In the genomic region with DNA sequence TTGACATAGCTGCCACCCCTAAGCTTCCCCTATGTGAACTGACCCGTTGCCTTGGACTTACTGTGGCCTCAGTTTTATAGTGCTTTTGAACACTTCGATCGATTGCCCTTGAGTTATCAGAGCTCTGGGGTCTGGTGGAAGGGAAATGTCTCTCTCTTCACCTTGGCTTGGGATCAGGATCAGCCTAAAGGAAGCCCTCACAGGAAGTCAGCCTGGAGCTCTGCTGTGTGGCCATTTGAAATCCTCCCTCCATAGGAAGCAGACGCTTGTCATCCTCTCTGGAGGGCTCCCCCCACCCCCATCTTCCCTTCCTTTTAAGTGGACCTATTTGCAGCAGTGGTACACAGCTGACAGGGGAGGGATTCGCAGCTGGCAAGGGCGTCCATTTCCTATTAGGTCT, we compare ENCODE assay signal across 9 mouse cellular contexts. TPM values are rescaled to one million over a fixed set of nuclear protein-coding genes. Genes with fewer than 3 reads are reported as not detected.
DNase-seq lines count a peak whose midpoint lies in the region; ATAC-seq lines count a peak whose summit lies in the region.
"Had no signal": no experiment of that assay in that cellular context is flagged by ENCODE, and none has a peak within 500 bp of the region (broad histone marks: within the 10 kb centered on the region; RNA-seq: fewer than 3 reads in every experiment).

No protein-coding gene starts in this region.

- no peak overlapping the region for H3K9ac ChIP-seq in hindbrain, embryonic 15.5 days
- H3K9ac ChIP-seq in liver, embryonic 11.5 days (ENCODE audit: low read depth, low read length), result no peak overlapping the region
- H3K9ac ChIP-seq in stomach, embryonic 15.5 days, result no peak overlapping the region
- H3K9ac ChIP-seq: liver, embryonic 15.5 days had no signal

- peak overlapping the region; percentile 7; the same call in 1 of the 2 replicates for H3K4me3 ChIP-seq in hindbrain, embryonic 15.5 days
- H3K4me3 ChIP-seq in liver, embryonic 11.5 days (ENCODE audit: low read depth, low read length), result no peak overlapping the region
- peak overlapping the region; percentile 24 for H3K4me3 ChIP-seq in stomach, embryonic 15.5 days (replicated peaks)

- ATAC-seq in hindbrain, embryonic 15.5 days (ENCODE audit: low FRiP score, low read depth), result no peak
- ATAC-seq in liver, embryonic 11.5 days (replicated peaks; ENCODE audit: low FRiP score), result peak; percentile 44; the same call in 1 of the 2 replicates
- no peak for ATAC-seq in stomach, embryonic 15.5 days (ENCODE audit: insufficient read depth, low FRiP score, low read depth)
- ATAC-seq in megakaryocyte-erythroid progenitor cell, adult 5-6 weeks (replicated peaks; ENCODE audit: low FRiP score, low TSS enrichment, poor library complexity, severe bottlenecking), result no peak

- no peaks in the 10 kb centered on the region for H3K36me3 ChIP-seq in hindbrain, embryonic 15.5 days
- H3K36me3 ChIP-seq in liver, embryonic 11.5 days (ENCODE audit: control insufficient read depth, insufficient read depth, low read length), result no peaks in the 10 kb centered on the region
- H3K36me3 ChIP-seq in stomach, embryonic 15.5 days, result no peaks in the 10 kb centered on the region
- H3K36me3 ChIP-seq: liver, embryonic 15.5 days had no signal

- 65% methylated on average over 6 of the region's 6 CpGs for WGBS in hindbrain, embryonic 15.5 days
- WGBS in liver, embryonic 11.5 days, result 35% methylated on average over 6 of the region's 6 CpGs
- 47% methylated on average over 6 of the region's 6 CpGs for WGBS in stomach, embryonic 15.5 days

- H3K4me2 ChIP-seq in hindbrain, embryonic 15.5 days, result peak overlapping the region; percentile 97
- H3K4me2 ChIP-seq in liver, embryonic 11.5 days, result peak overlapping the region; percentile 36
- peak overlapping the region; percentile 49 for H3K4me2 ChIP-seq in stomach, embryonic 15.5 days
- H3K4me2 ChIP-seq: liver, embryonic 15.5 days had no signal

- H3K4me1 ChIP-seq in hindbrain, embryonic 15.5 days (replicated peaks), result peaks cover 18% of the 10 kb centered on the region
- H3K4me1 ChIP-seq in liver, embryonic 11.5 days (replicated peaks; ENCODE audit: control insufficient read depth, insufficient read depth, low read length), result peaks cover 3% of the 10 kb centered on the region; the same call in 1 of the 2 replicates
- H3K4me1 ChIP-seq in stomach, embryonic 15.5 days, result no peaks in the 10 kb centered on the region
- H3K4me1 ChIP-seq: liver, embryonic 15.5 days had no signal

- no peak overlapping the region for H3K27ac ChIP-seq in hindbrain, embryonic 15.5 days (replicated peaks)
- no peak overlapping the region for H3K27ac ChIP-seq in liver, embryonic 11.5 days (ENCODE audit: low read depth, low read length)
- peak overlapping the region; percentile 31; the same call in 1 of the 2 replicates for H3K27ac ChIP-seq in stomach, embryonic 15.5 days
- H3K27ac ChIP-seq: liver, embryonic 15.5 days had no signal

- peak; percentile 35 for DNase-seq in adrenal gland, postnatal 14 days
- DNase-seq in gastrocnemius, postnatal 10 days, result peak; percentile 31
- DNase-seq in liver, embryonic 11.5 days (ENCODE audit: low spot score), result peak; percentile 39
- DNase-seq in left cerebral cortex, postnatal 36 days (ENCODE audit: low spot score in 2 of 2), result no peak
- no peak for DNase-seq in cerebellum, adult 8-10 months

- 0 out of 2 replicates have a peak, but pooled peaks cover 4% of the 10 kb centered on the region for H3K27me3 ChIP-seq in hindbrain, embryonic 15.5 days
- peaks cover 6% of the 10 kb centered on the region; the same call in 1 of the 2 replicates for H3K27me3 ChIP-seq in liver, embryonic 11.5 days (replicated peaks; ENCODE audit: control insufficient read depth, insufficient read depth, low read length)
- H3K27me3 ChIP-seq in stomach, embryonic 15.5 days (replicated peaks), result no peaks in the 10 kb centered on the region

- intact Hi-C loops in left cerebral cortex, postnatal 36 days (cut with DNase I), result no loop called here

- H3K9me3 ChIP-seq in hindbrain, embryonic 15.5 days, result no peaks in the 10 kb centered on the region
- no peaks in the 10 kb centered on the region for H3K9me3 ChIP-seq in liver, embryonic 11.5 days (ENCODE audit: control insufficient read depth, low read length)
- no peaks in the 10 kb centered on the region for H3K9me3 ChIP-seq in stomach, embryonic 15.5 days
- H3K9me3 ChIP-seq: liver, embryonic 15.5 days had no signal

RNA-seq across cellular contexts. Expression of a gene that starts 1.6 kb away (rescaled TPM):
- 23.1 and 26.7 TPM in 2 replicates for total RNA-seq in adrenal gland, postnatal 14 days (2021)
- total RNA-seq in gastrocnemius, postnatal 10 days (2021), result 10 to 100 TPM; 37.9 to 38.6 TPM
- 22.8 and 28.4 TPM in 2 replicates for polyA plus RNA-seq in hindbrain, embryonic 15.5 days (2015; fragmentation: Nextera tagmentation; extraction: Ambion mirVana)
- 16.0 and 16.1 TPM in 2 replicates for polyA plus RNA-seq in liver, embryonic 11.5 days (2014; fragmentation: Nextera tagmentation; extraction: Ambion mirVana)
- polyA plus RNA-seq in stomach, embryonic 15.5 days (2015; fragmentation: Nextera tagmentation; extraction: Ambion mirVana), result 59.1 and 61.4 TPM in 2 replicates
- total RNA-seq in left cerebral cortex, postnatal 36 days (2021), result 1 to 10 TPM; 2.9 to 3.1 TPM
- total RNA-seq in megakaryocyte-erythroid progenitor cell, adult 5-6 weeks (2014; fragmentation: Nextera tagmentation), result not detected in 2 replicates
- not detected in 2 replicates for total RNA-seq in megakaryocyte-erythroid progenitor cell, adult 5-6 weeks (2017)

Comparison
In these comparisons a context has a peak if more than half of its experiments do, and no peak if none do; other contexts are left out.
1. DNase-seq: peak in adrenal gland, postnatal 14 days (single experiment), gastrocnemius, postnatal 10 days (single experiment) and liver, embryonic 11.5 days (single experiment); none in left cerebral cortex, postnatal 36 days (0 of 2) and cerebellum, adult 8-10 months (single experiment).
2. H3K4me2 ChIP-seq: peak in every context shown above with its lines; median percentile 97 in hindbrain, embryonic 15.5 days; 49 in stomach, embryonic 15.5 days; 36 in liver, embryonic 11.5 days.